In the genomic region with DNA sequence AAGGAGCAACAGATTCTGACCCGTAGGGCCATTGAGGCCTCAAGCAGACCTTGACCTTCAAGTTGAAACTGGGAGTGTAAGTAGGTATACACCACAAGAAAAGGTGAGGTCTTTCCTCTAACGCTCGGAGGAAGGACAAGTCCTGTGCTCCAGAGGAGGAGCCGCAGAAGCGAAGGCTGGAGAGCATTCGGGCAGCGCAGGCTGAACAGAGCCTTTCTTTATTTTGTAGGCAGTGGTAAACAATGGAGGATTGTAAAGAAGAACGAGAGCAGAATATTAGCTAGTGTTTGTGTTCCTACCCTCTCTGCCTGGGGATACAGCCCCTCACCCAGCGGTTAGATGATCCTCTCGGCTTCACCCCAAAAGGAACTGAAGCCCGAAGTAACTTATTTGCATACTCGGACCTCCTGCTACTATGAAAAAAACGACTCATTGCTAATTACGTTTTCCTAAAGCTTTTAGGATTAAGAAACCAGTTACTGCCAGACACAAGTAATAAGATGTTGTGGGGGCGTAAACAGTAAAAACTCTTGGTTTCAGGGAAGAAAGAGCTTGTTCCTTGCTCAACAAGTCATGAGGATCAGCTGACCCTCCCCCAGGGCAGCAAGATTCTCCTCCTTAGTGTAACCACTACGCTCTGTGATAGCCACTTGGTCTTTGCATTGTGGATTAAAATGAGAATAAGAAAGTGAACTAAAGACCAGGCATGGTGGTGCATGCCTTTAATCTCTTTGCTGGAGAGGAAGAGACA, we compare ENCODE assay signal across 8 mouse cellular contexts. TPM values are rescaled to one million over a fixed set of nuclear protein-coding genes. Genes with fewer than 3 reads are reported as not detected.
DNase-seq lines count a peak whose midpoint lies in the region; ATAC-seq and TF ChIP-seq lines count a peak whose summit lies in the region.

No protein-coding gene starts in this region.

- peaks cover 46% of the 10 kb centered on the region for H3K4me1 ChIP-seq in hindbrain, embryonic 10.5 days (replicated peaks)
- H3K4me1 ChIP-seq in hindbrain, embryonic 16.5 days (ENCODE audit: control insufficient read depth, insufficient read depth, low read depth, low read length): peaks cover 24% of the 10 kb centered on the region
- peaks cover 43% of the 10 kb centered on the region for H3K4me1 ChIP-seq in forebrain, embryonic 12.5 days
- H3K4me1 ChIP-seq in liver, embryonic 13.5 days (replicated peaks): peaks cover 30% of the 10 kb centered on the region
- peaks cover 11% of the 10 kb centered on the region; the same call in 1 of the 2 replicates for H3K4me1 ChIP-seq in small intestine, adult 2 months (ENCODE audit: control insufficient read depth, insufficient read depth, insufficient read length, low read length)

- H3K27ac ChIP-seq in hindbrain, embryonic 10.5 days: peak overlapping the region; percentile 98
- H3K27ac ChIP-seq in hindbrain, embryonic 16.5 days (ENCODE audit: low read depth, low read length): no peak overlapping the region; the same call in none of the 2 replicates
- peak overlapping the region; percentile 97 for H3K27ac ChIP-seq in forebrain, embryonic 12.5 days
- H3K27ac ChIP-seq in liver, embryonic 13.5 days: peak overlapping the region; percentile 98
- H3K27ac ChIP-seq in small intestine, adult 2 months (ENCODE audit: insufficient read depth, low read depth, low read length): peak overlapping the region; percentile 98

- TF ChIP-seq CTCF in small intestine, adult 2 months (IDR thresholded peaks at IDR 0.05; ENCODE audit: extremely low read depth, insufficient read length, insufficient replicate concordance, low read depth, low read length): no peak

- peak overlapping the region; percentile 94 for H3K4me3 ChIP-seq in hindbrain, embryonic 10.5 days
- H3K4me3 ChIP-seq in hindbrain, embryonic 16.5 days (ENCODE audit: low read length): no peak overlapping the region
- H3K4me3 ChIP-seq in forebrain, embryonic 12.5 days (replicated peaks): no peak overlapping the region
- peak overlapping the region; percentile 99 for H3K4me3 ChIP-seq in liver, embryonic 13.5 days (replicated peaks)
- H3K4me3 ChIP-seq in small intestine, adult 2 months (ENCODE audit: low read depth, low read length): peak overlapping the region; percentile 8; the same call in 1 of the 2 replicates

- H3K9ac ChIP-seq in hindbrain, embryonic 16.5 days (ENCODE audit: low read depth, low read length): no peak overlapping the region
- no peak overlapping the region for H3K9ac ChIP-seq in forebrain, embryonic 12.5 days
- H3K9ac ChIP-seq in liver, embryonic 13.5 days: peak overlapping the region; percentile 99

- TF ChIP-seq POLR2A in small intestine, adult 2 months (IDR thresholded peaks at IDR 0.05; ENCODE audit: low read depth, low read length): peak; percentile 82; the same call in 1 of the 2 replicates

- no peaks in the 10 kb centered on the region for H3K27me3 ChIP-seq in hindbrain, embryonic 10.5 days (ENCODE audit: insufficient read depth, poor library complexity, severe bottlenecking)
- no peaks in the 10 kb centered on the region for H3K27me3 ChIP-seq in hindbrain, embryonic 16.5 days (replicated peaks; ENCODE audit: control insufficient read depth, insufficient read depth, low read length)
- H3K27me3 ChIP-seq in forebrain, embryonic 12.5 days: no peaks in the 10 kb centered on the region
- H3K27me3 ChIP-seq in liver, embryonic 13.5 days: no peaks in the 10 kb centered on the region
- no peaks in the 10 kb centered on the region for H3K27me3 ChIP-seq in small intestine, adult 2 months (ENCODE audit: control insufficient read depth, insufficient read depth, low read length)

- H3K36me3 ChIP-seq in hindbrain, embryonic 10.5 days: peaks cover 20% of the 10 kb centered on the region
- H3K36me3 ChIP-seq in hindbrain, embryonic 16.5 days (ENCODE audit: control insufficient read depth, insufficient read depth, low read length): no peaks in the 10 kb centered on the region
- H3K36me3 ChIP-seq in forebrain, embryonic 12.5 days (replicated peaks): no peaks in the 10 kb centered on the region; the same call in 1 of the 2 replicates
- H3K36me3 ChIP-seq in liver, embryonic 13.5 days: peaks cover 22% of the 10 kb centered on the region
- peaks cover 15% of the 10 kb centered on the region for H3K36me3 ChIP-seq in small intestine, adult 2 months (ENCODE audit: control insufficient read depth, insufficient read depth, low read length)

- no peak overlapping the region for H3K4me2 ChIP-seq in hindbrain, embryonic 16.5 days (ENCODE audit: low read length)
- H3K4me2 ChIP-seq in forebrain, embryonic 12.5 days: peak overlapping the region; percentile 25
- H3K4me2 ChIP-seq in liver, embryonic 13.5 days: peak overlapping the region; percentile 92

- no peak for ATAC-seq in hindbrain, embryonic 16.5 days
- no peak for ATAC-seq in forebrain, embryonic 12.5 days (ENCODE audit: low FRiP score)
- no peak for ATAC-seq in liver, embryonic 13.5 days (ENCODE audit: low read depth)

- 16% methylated on average over 16 of the region's 16 CpGs for WGBS in hindbrain, embryonic 10.5 days
- WGBS in hindbrain, embryonic 16.5 days: 17% methylated on average over 16 of the region's 16 CpGs
- 8% methylated on average over 16 of the region's 16 CpGs for WGBS in forebrain, embryonic 12.5 days
- WGBS in liver, embryonic 13.5 days (ENCODE audit: insufficient replicate concordance): 25% methylated on average over 16 of the region's 16 CpGs
- WGBS in small intestine, adult 2 months: 22% methylated on average over 16 of the region's 16 CpGs

- no peaks in the 10 kb centered on the region for H3K9me3 ChIP-seq in hindbrain, embryonic 10.5 days
- H3K9me3 ChIP-seq in hindbrain, embryonic 16.5 days (ENCODE audit: control insufficient read depth, low read length): no peaks in the 10 kb centered on the region
- no peaks in the 10 kb centered on the region for H3K9me3 ChIP-seq in forebrain, embryonic 12.5 days
- no peaks in the 10 kb centered on the region for H3K9me3 ChIP-seq in liver, embryonic 13.5 days (replicated peaks)

- peak; percentile 36 for DNase-seq in hindbrain, embryonic 10.5 days (ENCODE audit: low spot score)
- DNase-seq in NIH3T3 (ENCODE audit: low read depth): peak; percentile 47
- no peak for DNase-seq in liver, embryonic 13.5 days
- DNase-seq in retina, postnatal 1 day: no peak
- DNase-seq in cerebellum, adult 9-11 months: no peak

RNA-seq across cellular contexts. Expression of a gene that starts 1.3 kb away (rescaled TPM):
- 46.2 and 54.6 TPM in 2 replicates for polyA plus RNA-seq in hindbrain, embryonic 10.5 days (2016; fragmentation: Nextera tagmentation; extraction: Ambion mirVana)
- 22.2 and 29.1 TPM in 2 replicates for polyA plus RNA-seq in hindbrain, embryonic 16.5 days (2015; fragmentation: Nextera tagmentation; extraction: Ambion mirVana)
- 58.3 and 63.5 TPM in 2 replicates for polyA plus RNA-seq in forebrain, embryonic 12.5 days (2016; fragmentation: Nextera tagmentation; extraction: Ambion mirVana)
- 35.8 and 49.1 TPM in 2 replicates for polyA plus RNA-seq in liver, embryonic 13.5 days (2015; fragmentation: Nextera tagmentation; extraction: Ambion mirVana)
- 26.7 and 43.3 TPM in 2 replicates for polyA plus RNA-seq in small intestine, adult 2 months (2012; rRNA removed)

RNA-seq across cellular contexts. Expression of a gene that starts 34.4 kb away (rescaled TPM):
- 8.8 and 17.4 TPM in 2 replicates for polyA plus RNA-seq in hindbrain, embryonic 10.5 days (2016; fragmentation: Nextera tagmentation; extraction: Ambion mirVana)
- 15.0 TPM in 2 replicates for polyA plus RNA-seq in hindbrain, embryonic 16.5 days (2015; fragmentation: Nextera tagmentation; extraction: Ambion mirVana)
- polyA plus RNA-seq in forebrain, embryonic 12.5 days (2016; fragmentation: Nextera tagmentation; extraction: Ambion mirVana): 20.3 and 20.6 TPM in 2 replicates
- polyA plus RNA-seq in liver, embryonic 13.5 days (2015; fragmentation: Nextera tagmentation; extraction: Ambion mirVana): 1.9 TPM in 2 replicates
- 37.1 and 104 TPM in 2 replicates for polyA plus RNA-seq in small intestine, adult 2 months (2012; rRNA removed)

Comparison
In these comparisons a context has a peak if more than half of its experiments do, and no peak if none do; other contexts are left out.
1. H3K4me3 ChIP-seq: peak in hindbrain, embryonic 10.5 days (single experiment), liver, embryonic 13.5 days (single experiment) and small intestine, adult 2 months (single experiment); none in hindbrain, embryonic 16.5 days (single experiment) and forebrain, embryonic 12.5 days (single experiment).
2. DNase-seq: peak in hindbrain, embryonic 10.5 days (single experiment) and NIH3T3 (single experiment); none in liver, embryonic 13.5 days (single experiment), retina, postnatal 1 day (single experiment) and cerebellum, adult 9-11 months (single experiment).